Mouse (Mus musculus) liver, embryonic 14.5 days (tissue): ENCODE data around the gene Ap1g2.

ENCODE experiments used
- CTCF ChIP-seq: IDR thresholded peaks from 2 replicates; pipeline ENCODE4 v1.5.1; 2016; ENCODE audit warnings: antibody characterized with exemption, low read depth, control low read depth
- EP300 ChIP-seq: IDR thresholded peaks from 2 replicates; pipeline ENCODE4 v1.6.1; 2016; ENCODE audit warnings: antibody characterized with exemption, low read depth

DNA sequence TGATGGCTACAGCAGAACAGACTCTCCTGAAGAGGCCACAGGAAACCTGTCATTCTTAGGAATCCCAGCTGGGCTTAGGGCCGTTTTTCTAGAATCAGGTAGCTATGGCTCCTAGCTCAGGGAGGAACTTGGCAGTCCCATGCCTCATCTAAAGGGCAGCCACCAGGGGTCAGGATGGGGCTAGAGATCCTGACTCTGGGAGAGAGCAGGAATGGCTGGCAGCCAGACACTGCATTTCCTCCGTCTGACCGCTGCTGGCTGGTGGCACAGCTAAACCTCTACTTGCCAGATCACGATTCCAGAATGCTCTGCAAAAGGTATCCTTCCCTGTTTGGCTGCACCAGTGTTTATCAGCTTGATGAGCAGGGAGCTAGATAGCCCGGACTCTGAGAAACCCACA lies 15.6 kb upstream of the Ap1g2 start:
- TF ChIP-seq EP300, result no peak
- TF ChIP-seq CTCF, result peak; percentile 74
